Mouse (Mus musculus): ENCODE results near the gene Dtl.
"Not testable (repeated sequence)": the region's sequence is repeated elsewhere in the genome, so short reads cannot be mapped to it uniquely, and the experiment has no call there.

The Dtl gene

GRCm38 (mm10) chr1:191519329-191520066, 55.8 kb downstream of the Dtl start:
- no peak for DNase-seq (ENCODE audit: low read depth, low spot score)

DNA sequence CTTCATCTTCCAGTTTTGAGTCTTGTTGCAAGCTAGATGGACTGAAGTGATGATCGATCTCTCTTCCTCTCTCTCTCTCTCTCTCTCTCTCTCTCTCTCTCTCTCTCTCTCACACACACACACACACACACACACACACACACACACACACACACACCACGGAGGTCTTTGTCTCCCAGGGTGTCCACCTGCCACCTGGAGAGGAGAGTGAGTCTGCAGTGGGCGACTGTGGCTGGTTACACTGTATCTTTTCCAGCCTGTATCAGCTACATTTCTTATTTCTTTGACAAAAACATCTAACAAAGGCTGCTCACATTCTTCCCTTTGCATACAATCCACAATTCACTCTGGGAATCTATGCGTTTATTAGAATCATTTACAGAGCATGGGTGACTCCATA, 56.4 kb downstream of the Dtl start:
- DNase-seq (ENCODE audit: low read depth, low spot score), result no peak

- DNase-seq (ENCODE audit: low read depth, low spot score), result no peak
Observed at GRCm38 (mm10) chr1:191517969-191518368, 57.4 kb downstream of the Dtl start.

GRCm38 (mm10) chr1:191517056-191517455, 58.3 kb downstream of the Dtl start:
- DNase-seq (ENCODE audit: low read depth, low spot score), result no peak

- DNase-seq (ENCODE audit: low read depth, low spot score), result not testable (repeated sequence)
Observed at GRCm38 (mm10) chr1:191516351-191516750, 59.0 kb downstream of the Dtl start.

- DNase-seq (ENCODE audit: low read depth, low spot score), result no peak
Observed at GRCm38 (mm10) chr1:191513195-191513594, 62.1 kb downstream of the Dtl start.

DNA sequence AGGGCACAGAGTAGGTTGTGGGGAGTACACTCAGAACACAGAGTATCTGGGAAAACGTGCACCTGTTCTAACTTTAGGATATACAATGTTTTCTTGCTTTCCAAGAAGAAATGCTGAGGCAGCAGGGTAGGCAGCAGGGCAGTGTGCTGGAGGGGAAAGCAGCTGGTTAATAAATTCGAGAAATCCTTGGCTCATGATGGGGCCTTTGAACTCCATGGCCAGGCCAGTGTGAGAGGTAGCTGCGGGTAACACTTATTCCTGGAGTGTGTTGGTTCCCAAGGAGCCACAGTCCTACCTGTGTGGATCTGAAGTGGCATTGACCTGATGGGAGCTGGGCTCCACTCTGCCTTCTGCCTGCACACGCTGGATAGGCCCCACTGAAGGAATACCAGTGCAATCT, 63.0 kb downstream of the Dtl start:
- DNase-seq (ENCODE audit: low read depth, low spot score), result no peak

DNA sequence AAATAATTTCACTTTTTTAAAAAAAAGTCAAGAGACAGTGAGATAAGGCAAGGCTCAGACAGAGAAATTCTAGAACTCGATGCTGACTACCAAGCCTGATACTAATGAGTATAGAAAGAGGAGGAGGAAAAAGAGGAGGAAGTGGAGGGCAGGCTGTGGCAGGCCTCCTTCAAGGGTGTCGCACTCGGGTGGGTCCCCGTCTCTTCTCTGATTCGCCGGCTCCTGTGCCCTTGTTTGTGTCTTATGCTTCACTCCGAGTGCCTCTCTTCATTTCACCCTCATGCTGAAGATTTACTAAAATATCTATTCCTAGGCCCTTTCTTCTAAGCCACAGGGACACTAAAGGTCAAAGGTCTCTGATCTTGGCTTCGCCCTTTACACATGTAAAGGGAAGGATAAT, 63.8 kb downstream of the Dtl start:
- DNase-seq (ENCODE audit: low read depth, low spot score), result no peak

GRCm38 (mm10) chr1:191509865-191510264, 65.5 kb downstream of the Dtl start:
- no peak for DNase-seq (ENCODE audit: low read depth, low spot score)

DNA sequence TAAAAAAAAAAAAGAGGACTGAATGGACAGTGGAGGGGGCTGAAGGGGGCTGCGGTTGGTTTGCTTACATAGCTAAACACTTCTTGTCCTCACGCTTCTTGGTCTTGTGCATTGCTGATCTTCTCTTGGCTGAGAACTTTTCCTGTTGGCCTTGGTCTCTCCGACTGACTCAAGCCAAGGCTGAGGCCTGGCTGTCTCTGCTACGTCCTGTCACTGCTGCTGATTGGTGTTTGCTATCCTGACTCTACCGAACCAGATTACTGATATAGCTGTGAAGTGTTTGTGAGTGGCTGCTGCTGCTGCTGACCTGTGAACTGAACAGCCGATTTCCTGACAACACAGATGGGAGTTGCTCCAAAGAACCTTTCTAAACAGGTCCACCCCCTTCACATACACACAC, 66.2 kb downstream of the Dtl start:
- no peak for DNase-seq (ENCODE audit: low read depth, low spot score)

- no peak for DNase-seq (ENCODE audit: low read depth, low spot score)
Observed at GRCm38 (mm10) chr1:191506791-191507190, 68.6 kb downstream of the Dtl start.

DNA sequence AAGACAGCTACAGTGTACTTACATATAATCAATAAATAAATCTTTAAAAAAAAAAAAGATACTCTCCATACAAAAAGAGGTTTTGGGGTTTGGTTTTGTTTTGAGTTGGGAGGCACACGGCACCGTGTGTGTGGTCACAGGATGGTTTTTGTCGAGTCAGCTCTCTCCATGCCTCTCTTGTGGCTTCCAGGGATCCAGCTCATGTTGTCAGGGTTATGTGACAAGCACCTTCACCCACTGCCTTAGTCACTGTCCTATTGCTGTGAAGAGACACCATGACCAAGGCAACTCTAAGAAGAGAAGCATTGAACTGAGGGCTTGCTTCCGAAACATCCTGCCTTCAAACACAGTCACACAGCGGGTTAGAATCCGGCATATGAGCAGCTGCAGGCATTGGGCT, 75.7 kb downstream of the Dtl start:
- no peak for DNase-seq (ENCODE audit: low read depth, low spot score)

- DNase-seq (ENCODE audit: low read depth, low spot score), result no peak
Observed at GRCm38 (mm10) chr1:191498271-191498955, 76.9 kb downstream of the Dtl start.

DNA sequence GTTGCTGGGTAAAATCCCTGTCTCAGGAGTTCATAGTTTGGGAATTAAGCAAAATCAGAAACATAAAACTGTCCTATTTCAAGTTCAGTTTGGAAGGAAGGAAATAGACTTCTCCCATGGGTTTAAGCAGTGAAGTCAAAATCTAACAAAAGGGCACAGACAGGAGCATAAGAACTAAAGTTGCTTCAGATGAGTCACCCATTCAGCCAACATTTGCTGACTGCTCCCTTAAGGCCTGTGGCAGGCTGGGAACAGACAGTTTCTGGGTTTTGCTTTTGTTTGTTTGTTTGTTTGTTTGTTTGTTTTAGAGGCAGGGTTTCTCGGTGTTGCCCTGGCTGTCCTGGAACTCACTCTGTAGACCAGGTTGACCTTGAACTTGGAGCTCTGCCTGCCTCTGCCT, 78.7 kb downstream of the Dtl start:
- no peak for DNase-seq (ENCODE audit: low read depth, low spot score)

DNA sequence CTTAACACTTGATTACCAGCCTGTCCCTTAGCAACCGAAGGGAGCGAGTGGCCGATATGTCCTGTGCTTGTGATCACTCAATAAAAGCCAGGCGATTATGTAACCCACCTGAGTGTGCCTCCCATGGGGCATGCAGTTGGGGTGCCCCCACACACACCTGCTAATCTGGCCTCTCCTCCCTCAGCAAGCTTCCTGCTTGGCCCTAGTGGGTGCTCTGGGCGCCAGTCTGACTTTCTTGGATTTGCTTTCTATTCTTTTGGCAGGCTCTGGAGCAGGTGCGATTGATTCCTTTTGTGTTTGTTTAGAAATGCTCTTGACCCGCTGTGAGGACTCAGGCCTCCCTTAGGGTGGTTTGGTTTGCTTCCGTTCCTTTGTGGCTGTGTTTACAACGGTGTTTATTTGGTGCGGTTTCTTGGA, 80.3 kb downstream of the Dtl start:
- no peak for DNase-seq (ENCODE audit: low read depth, low spot score)

- DNase-seq (ENCODE audit: low read depth, low spot score), result no peak
Observed at GRCm38 (mm10) chr1:191494303-191494655, 81.1 kb downstream of the Dtl start.

DNA sequence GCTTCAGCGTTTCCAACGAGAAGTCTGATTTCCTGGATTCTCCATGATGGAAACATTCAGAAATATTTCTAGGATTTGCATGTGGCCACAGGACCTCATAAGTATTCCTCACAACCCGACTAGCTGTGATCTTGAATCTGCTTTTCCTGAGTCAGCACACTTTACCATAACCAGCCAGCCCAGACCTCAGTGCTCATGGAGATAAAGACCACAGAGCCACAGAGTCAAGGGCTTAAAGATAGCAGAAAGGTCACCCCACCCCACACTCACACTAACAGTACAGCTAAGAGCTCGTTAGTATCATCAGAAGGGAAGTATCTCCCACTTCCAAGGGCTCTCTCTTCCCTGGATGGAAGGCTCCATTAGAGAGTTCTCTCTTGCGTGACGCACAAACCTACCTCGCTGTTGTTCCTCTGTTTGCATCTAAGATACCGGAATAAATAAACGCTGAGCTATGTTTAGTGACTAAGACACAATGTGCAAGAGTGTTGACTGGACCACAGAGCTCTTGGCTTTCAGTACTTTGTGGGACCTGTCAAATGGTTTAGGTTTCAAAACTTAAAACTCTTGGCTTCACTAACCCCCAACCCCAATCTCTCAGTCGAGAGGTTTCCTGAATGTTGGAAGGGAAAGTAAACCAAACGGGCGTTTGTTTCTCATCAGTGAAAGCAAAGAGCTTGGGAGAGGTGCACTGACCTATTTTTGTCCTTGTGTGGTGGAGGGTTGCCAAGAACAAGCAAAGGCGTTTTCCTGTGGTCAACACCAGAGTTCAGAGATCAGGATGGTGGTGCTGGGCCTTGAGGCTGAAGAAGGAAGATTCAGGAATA, 81.7 kb downstream of the Dtl start:
- no peak for DNase-seq (ENCODE audit: low read depth, low spot score)

DNA sequence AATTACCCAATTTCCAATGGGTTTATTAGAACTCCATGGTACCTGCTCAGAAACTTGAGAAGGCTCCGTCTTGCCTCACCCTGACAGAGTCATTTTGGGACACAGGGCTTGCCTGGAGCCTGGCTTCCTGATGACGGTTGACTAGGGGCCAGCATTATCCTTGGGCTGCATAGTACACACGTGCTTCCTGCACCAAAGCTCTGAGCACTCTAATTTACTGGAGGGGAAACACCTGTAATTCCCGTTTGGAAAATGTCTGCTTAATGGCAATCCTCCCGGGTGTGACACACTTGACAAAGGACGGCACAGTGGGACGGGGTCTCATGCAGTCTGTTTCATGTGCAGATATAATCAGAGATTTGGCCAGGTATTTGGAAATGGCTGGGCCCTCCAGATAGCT, 84.9 kb downstream of the Dtl start:
- DNase-seq (ENCODE audit: low read depth, low spot score), result no peak
